Mouse (Mus musculus): ENCODE measurements around the gene Rnf31. TPM values are rescaled to one million over a fixed set of nuclear protein-coding genes. Genes with fewer than 3 reads are reported as not detected.

Rnf31 gene
- total RNA-seq, 2 experiments from 2014 or later = 35.6 to 37.2 TPM

DNA sequence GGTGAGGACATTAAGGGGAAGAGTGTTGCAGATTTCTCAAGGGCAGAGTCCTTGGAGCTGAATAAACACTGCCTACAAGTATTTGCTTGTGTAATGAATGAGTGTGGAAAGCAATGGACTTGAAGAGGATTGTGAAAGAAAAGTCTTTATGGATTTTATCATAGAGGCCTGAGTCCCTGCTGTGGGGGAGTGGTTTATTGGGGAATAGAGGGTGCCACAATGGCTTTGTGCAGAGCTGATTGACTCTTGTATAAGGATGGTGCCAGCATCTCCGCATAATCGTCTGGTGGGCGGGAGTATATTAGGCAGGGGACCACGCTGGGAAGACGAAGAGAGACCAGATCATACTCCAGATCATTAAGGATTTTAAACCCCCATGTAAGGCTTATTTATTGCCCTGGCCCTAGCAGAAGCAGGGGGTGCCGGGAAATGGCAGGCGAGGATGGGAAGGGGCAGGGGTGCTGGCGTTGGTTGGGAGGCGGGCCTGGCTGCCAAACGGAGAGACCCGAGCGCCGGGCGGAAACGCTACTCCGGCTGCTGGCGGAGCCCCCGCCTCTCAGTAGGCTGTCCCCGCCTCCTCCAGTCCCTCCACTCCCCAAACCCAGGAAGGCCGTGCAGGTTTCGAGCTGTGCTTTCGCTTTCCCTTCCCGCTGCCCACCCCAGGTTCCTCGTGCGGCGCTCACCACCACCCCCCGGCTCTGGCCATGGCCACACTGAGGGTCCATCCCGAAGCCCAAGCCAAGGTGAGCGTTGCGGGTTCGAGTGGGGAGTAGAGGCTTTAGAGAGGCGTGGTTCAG, 13.4 kb upstream of the Rnf31 start, which contains the start of gene Psme1:
TSS of gene Psme1 (plus strand) at position 253 of the 797 bp plus-strand sequence.
- DNase-seq (ENCODE audit: low spot score in 2 of 2) = peak; percentile 79 to 85

GRCm38 (mm10) chr14:55578668-55579269, 12.7 kb upstream of the Rnf31 start:
- peak in 1 of 2 experiments; percentile 27 for DNase-seq (ENCODE audit: low spot score in 2 of 2)

- DNase-seq (ENCODE audit: low spot score in 2 of 2) = no peak
Measured at GRCm38 (mm10) chr14:55579511-55580496, 11.7 kb upstream of the Rnf31 start.

DNA sequence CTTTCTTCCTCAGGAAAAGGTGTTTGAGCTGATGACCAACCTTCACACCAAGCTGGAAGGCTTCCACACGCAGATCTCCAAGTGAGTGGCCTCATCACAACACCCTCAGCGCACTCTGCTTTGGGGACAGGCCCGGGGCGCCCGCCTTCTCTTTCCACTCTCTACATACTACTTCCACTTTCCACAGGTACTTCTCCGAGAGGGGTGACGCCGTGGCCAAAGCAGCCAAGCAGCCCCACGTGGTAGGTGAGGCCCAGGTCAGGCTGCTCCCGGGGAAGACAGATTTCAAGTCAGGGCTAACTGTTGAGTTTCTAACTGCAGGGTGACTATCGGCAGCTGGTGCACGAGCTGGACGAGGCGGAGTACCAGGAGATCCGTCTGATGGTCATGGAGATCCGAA, 10.8 kb upstream of the Rnf31 start:
- no peak for DNase-seq (ENCODE audit: low spot score in 2 of 2)

DNA sequence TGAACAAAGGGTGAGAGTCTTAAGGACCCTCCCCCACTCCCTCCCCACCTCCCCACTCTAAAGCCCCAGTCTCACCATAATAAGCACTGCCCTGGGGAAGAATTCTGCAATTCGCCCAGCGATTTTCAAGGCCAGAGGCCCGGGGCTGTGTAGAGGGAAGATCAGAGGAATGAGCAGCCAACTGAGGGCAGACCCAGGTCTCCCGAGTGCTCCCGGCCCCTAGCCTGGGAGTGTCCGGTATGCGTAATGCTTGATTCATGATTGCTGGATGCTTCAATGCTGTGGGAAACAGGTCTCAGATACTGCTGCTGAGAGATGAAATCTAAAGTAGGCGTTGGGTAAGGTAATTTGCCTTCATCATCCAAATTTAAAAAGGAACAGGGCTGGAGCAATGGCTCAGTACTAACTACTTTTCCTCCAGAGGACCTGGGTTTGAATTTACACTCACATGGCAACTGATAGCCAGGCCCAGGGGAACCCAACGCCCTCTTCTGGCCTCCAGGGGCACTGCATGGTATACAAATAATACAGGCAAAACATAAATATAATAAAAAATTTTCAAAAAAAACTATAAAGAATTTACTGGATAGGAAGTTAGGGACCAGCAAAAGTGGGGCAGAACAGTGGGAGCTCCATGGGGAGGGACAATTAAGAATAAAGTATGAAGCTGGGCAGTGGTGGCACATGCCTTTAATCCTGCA, 9.4 kb upstream of the Rnf31 start:
- no peak for DNase-seq (ENCODE audit: low spot score in 2 of 2)

DNA sequence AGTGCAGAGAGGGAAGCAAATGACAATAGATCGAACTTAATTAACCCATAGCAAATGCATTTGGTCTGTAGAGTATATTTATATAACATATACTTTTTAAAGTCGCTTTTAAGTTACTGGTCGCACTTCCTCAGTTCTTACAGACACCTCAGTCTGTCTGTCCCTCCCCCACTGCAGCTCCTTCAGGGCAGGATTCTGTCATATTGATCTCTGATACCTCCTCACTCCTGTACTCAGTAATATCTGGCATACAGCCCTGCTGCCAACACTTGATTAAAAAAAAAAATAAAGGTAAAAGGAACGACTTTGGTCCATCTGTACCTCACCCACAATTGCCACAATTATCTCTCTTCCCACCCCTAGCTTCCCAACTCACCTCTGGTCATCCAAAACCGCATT, 7.2 kb upstream of the Rnf31 start:
- no peak for DNase-seq (ENCODE audit: low spot score in 2 of 2)

- DNase-seq (ENCODE audit: low spot score in 2 of 2) = peak; percentile 47 to 62
Measured at GRCm38 (mm10) chr14:55584702-55585565, 6.6 kb upstream of the Rnf31 start, which contains the start of gene Emc9. TSS of gene Emc9 (minus strand) at chr14:55585302.

DNA sequence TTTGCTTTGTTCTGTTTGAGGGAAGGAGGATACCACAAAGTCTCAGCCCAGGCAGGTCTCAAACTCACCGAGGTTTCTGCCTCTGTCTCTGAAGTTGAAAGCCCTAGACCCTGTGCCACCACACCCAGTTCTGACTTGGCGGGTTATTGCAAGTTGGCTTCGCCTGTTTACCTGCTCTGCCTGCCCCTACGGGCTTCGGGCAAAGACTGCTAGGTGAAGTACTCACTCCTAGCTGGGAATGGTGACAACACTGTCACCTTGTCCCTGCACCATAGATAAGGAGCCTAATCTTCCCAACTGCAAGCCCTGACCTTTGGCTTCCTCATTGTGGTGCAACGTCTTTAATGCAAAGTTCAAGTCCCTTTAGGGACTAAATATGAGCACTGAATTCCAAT, 5.9 kb upstream of the Rnf31 start:
- no peak for DNase-seq (ENCODE audit: low spot score in 2 of 2)

GRCm38 (mm10) chr14:55586149-55586548, 5.4 kb upstream of the Rnf31 start:
- DNase-seq (ENCODE audit: low spot score in 2 of 2) = no peak

- no peak for DNase-seq (ENCODE audit: low spot score in 2 of 2)
Measured at GRCm38 (mm10) chr14:55589271-55589670, 2.2 kb upstream of the Rnf31 start.

- no peak for DNase-seq (ENCODE audit: low spot score in 2 of 2)
Measured at GRCm38 (mm10) chr14:55589771-55590448, 1.6 kb upstream of the Rnf31 start.

- DNase-seq (ENCODE audit: low spot score in 2 of 2) = peak; percentile 85 to 89
Measured at GRCm38 (mm10) chr14:55590748-55591330, 669 bp upstream of the Rnf31 start, which contains the start of gene Psme2. TSS of gene Psme2 (minus strand) at chr14:55591113.

DNA sequence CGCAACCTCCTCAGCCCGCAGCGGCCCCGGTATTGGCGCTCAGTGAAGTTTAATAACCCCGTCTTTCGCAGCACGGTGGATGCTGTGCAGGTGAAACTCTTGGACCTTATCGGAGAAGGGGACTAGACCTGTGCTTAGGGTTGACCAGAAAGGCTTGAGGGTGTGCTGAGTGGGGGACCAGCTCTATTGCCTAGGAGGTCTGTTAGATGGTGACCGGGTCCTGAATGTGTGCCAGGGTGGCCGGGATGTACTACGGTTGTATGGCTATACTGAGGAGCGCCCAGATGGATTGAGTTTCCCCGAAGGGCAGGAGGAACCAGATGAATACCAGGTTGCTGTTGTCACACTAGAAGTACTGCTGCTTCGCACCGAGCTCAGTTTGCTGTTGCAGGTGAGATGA, 718 bp downstream of the Rnf31 start:
- no peak for DNase-seq (ENCODE audit: low spot score in 2 of 2)

DNA sequence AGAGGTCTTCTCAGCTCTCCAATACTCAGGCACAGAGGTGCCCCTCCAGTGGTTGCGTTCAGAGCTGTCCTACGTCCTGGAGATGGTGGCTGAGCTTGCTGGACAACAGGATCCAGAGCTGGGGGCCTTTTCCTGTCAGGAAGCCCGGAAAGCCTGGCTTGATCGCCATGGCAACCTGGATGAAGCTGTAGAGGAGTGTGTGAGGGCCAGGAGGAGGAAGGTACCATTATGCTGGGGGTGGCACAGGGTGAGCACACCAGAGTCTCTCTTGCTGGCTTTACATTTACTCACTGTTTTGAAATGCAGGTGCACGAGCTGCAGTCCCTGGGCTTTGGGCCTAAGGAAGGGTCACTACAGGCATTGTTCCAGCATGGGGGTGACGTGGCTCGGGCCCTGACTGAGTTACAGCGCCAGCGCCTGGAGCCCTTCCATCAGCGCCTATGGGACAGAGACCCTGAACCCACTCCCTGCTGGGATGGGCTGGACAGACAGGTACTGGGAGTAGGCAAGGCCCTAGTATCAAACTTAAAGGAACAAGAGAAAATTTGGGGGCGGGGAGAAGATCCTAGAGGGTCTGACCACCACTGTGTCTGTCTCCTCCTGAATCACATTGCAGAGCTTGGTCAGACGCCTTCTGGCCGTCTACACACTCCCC, 4.7 kb downstream of the Rnf31 start:
- DNase-seq (ENCODE audit: low spot score in 2 of 2) = peak; percentile 45 to 58

DNA sequence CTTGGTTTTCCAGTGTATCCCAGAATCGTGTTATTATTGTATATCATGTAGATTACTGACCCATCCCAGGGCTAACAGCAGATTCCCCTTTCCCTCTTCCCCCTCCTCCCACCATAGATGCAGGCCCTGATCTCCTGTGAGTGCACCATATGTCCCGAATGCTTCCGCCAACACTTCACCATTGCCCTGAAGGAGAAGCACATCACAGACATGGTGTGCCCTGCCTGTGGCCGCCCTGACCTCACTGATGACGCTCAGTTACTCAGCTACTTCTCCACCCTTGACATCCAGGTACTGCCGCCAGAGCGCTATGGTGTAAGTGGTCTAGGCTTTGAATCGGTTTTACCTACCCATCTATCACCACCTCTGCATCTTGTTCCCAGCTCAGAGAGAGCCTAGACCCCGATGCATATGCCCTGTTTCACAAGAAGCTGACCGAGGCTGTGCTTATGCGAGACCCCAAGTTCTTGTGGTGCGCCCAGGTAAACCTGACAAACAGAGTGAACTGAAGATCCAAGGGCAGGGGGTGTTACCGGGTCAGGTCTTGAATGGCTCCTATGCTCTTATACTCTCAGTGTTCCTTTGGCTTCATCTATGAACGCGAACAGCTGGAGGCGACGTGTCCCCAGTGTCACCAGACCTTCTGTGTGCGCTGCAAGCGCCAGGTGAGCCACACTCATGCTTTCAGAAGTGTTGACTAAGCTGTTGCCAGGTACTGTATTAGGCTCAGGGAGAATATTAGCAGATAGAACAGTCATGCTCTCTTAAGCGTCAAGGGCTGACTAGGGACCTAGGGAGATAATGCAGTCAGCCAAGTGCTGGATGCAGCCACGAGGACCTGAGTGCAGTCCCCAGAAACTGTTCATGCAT, 7.2 kb downstream of the Rnf31 start:
- no peak for DNase-seq (ENCODE audit: low spot score in 2 of 2)

DNA sequence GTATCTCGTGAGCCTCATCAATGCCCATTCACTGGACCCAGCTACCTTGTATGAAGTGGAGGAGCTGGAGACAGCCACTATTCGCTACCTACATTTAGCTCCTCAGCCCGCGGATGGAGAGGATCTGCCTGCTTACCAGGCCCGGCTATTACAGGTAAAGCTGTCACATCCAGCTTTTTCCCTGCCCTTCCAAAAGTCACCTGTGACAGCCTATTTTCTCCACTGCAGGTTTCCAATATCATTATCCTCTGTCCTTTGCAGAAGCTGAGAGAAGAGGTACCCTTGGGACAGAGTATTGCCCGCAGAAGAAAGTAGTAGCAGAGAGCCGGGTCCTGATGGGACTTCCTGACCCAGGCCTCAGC, 11.7 kb downstream of the Rnf31 start, which contains the start of gene Irf9:
TSS of gene Irf9 (plus strand) at position 301 of the 362 bp plus-strand sequence.
- DNase-seq (ENCODE audit: low spot score in 2 of 2) = no peak

Measured in layer of hippocampus, postnatal 10 days (tissue).